Mouse (Mus musculus): ENCODE measurements at regions not wholly inside any gene's neighbourhood (a gene's known extent, or its start where the extent isn't known, plus 50 kb on each side); places are given as distances from the start of the nearest gene placed in this dataset.

- DNase-seq (ENCODE audit: low spot score in 2 of 2) = no peak
Measured at GRCm38 (mm10) chr10:37220434-37220833, 81.7 kb upstream of the Marcks start.

DNA sequence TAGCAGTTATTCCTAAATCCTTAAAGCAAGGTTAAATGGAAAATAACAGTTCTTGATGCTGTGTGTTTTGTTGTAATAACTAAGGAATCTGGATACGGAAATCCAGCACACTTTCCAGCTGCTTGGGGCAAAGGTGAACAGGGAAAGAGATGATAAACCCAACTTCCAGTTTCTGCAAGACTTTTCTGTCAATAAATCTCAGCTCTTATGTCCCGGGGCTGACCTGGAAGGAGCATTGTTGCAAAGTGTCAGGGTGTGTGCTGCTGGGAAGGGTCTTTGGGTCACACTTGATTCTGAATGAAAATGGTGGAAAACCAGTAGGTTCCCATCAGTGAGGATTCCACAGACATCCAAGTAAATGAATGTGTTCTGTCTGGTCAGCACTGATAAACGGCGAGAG is 81.2 kb upstream of the Marcks start:
- DNase-seq (ENCODE audit: low spot score in 2 of 2) = no peak

DNA sequence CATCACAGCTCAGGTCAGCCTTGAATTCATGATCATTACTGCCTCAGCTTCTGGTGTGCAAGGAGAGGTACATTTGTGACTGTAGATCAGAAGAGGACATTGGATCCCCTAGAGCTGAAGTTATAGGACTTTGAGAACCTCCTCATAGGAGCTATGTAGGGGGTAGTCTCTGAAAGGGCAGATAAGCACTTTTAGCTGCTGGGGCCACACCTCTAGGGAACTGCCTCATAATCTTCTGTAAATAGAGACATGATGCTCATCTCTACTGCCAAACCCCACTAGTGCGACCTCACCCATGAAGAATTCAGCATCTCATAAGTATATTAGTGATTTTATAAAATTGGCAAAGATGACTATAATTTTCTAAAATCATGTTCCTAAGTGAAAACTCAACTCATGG is 80.7 kb upstream of the Marcks start:
- DNase-seq (ENCODE audit: low spot score in 2 of 2) = no peak

DNA sequence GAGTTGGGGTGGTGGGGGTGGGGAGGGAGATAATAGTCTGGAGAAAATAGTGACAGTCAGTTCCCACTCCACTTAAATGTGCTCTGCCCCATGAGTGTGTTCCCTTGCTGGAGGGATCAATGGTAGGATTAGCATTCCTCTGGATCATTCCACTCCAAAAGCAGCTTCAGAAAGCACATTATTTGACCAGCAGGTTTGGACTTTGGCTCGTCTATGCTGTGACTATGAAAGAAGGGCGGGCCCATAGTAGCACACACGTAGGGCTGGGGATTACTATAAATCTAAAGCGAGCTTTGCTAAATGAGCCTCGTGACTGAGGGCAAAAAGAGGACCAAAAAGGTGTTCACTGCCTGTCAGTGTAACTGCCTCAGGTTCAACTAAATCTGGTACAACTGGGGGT is 75.9 kb upstream of the Marcks start:
- no peak for DNase-seq (ENCODE audit: low spot score in 2 of 2)

GRCm38 (mm10) chr10:37212350-37213035 is 73.8 kb upstream of the Marcks start:
- no peak for DNase-seq (ENCODE audit: low spot score in 2 of 2)

DNA sequence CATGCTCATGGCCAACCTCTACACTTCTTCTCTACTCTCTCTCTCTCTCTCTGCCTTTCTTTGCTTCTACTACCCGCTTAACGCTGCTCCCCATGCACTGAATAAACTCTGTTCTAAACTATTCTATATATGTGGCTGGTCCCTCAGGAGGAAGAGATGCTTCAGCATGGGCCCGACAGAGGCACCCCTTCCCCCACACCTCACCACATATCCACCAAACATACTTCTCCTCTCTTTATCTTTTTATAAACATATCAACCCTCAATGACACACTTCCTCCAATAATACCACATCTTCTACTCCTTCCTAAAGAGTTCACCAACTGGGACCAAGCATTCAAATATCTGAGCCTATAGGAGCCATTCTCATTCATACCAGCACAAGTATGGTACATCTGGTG is 72.6 kb upstream of the Marcks start:
- no peak for DNase-seq (ENCODE audit: low spot score in 2 of 2)

DNA sequence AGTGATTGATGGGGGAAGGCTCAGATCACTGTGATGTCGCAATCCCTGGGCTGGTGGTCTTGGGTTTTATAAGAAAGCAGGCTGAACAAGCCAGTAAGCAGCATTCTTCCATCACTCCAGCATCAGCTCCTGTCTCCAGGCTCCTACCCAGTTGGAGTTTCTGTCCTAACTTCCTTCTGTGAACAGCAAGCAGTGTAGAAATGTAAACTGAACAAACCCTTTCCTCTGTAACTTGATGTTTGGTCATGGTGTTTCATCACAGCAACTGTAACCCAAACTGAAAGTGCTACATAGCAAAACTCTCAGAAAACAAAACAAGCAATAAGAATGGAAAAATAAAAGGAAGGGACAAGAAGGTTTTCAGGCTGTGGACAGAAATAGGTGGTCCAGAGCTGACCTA is 71.5 kb upstream of the Marcks start:
- DNase-seq (ENCODE audit: low spot score in 2 of 2) = no peak

DNA sequence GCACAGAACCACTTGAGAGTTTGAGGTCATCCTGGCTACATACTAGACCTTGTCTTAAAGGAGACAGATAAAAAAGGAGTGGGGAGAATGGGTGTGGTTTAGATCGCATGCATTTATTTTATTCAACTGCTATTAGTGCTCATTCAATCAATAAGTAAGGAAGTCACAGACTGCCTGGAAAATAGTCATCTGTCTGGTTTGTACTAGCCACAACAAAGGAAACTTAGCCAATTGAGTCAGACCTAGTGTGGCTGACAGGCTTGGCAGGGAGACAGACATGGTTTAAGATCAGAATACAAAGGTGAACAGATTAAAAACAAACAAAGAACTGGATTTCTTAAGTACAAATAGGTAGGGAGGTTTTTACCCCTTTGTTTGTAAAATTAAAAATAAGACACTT is 68.3 kb upstream of the Marcks start:
- no peak for DNase-seq (ENCODE audit: low spot score in 2 of 2)

DNA sequence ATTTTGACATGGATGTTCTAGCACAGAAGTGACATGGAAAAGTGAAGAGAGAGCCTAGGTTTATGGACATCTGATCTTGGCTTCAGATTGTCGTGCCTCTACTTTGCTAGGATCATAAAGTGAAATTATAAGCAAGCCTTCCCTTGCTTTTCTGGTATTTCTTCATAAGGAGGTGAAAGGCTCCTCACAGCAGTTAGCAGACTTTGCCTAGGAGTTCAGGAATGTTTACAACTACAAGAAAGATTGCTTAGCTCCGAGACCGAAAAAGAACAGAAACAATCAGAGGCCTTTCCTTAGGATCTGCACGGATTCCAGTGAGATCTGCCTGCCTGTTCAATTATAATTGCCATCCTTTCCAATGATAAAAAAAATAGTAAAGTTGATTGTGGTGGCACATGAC is 67.8 kb upstream of the Marcks start:
- DNase-seq (ENCODE audit: low spot score in 2 of 2) = no peak

GRCm38 (mm10) chr10:37203709-37204108 is 65.0 kb upstream of the Marcks start:
- no peak for DNase-seq (ENCODE audit: low spot score in 2 of 2)

- no peak for DNase-seq (ENCODE audit: low spot score in 2 of 2)
Measured at GRCm38 (mm10) chr10:37194798-37195453, 56.2 kb upstream of the Marcks start.

DNA sequence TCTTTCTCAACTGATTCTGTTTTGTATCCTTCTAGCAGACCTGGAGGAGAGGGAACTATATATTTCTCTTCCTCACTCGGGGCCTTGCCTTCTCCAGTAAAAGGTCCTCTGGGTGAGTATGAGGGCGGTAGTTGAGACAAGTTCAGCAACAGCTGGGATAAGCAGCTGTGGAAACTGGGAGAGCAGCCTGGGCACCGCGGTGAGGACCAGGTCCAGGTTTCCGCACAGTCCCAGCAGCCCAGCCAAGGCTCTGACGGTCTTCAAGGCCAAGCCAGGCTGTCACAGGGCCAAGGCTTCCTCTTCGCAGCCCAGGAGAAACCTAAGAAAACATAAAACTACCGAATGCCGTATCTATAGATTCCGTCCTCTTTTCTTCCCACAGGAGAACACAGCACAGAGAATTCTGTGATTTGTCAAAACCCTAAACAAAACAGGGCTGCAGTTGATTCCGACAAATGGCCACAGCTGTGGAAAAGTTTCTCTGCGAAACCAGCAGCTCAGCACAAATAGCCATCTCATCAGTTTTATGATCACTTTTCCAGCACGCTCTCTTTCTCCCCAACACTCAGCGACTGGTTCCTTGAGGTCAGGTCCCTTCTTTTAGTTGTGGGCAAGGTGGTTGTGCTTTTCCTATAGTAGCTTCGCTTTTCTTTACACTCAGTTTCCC is 55.5 kb upstream of the Marcks start:
- DNase-seq (ENCODE audit: low spot score in 2 of 2) = peak in 1 of 2 experiments; percentile 14

DNA sequence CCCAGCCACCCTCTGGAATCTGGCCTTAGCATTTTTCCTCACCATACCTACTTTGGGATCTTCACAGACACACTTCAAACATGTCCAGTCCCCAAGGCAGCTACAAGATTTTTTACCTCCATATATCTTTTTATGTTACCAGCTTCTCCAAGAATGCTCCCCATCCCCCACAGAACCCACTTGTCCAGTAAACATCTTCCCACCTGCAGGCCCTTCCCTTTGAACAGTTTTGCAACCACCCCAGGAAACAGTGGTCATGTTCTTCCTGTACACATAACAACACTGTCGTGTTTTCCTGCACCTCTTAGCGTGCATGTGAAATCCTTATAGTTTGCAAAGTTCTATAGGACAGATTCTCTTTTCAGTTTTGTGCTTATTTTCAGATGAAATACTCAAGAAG is 53.9 kb upstream of the Marcks start:
- no peak for DNase-seq (ENCODE audit: low spot score in 2 of 2)

- DNase-seq (ENCODE audit: low spot score in 2 of 2) = peak in 1 of 2 experiments; percentile 15
Measured at GRCm38 (mm10) chr10:37190092-37190491, 51.4 kb upstream of the Marcks start.

All from frontal cortex, postnatal 10 days (tissue).